Mouse (Mus musculus) inflammation-experienced regulatory T-cells, adult 6 months (primary cell): ENCODE data around the gene Exd1. TPM values are rescaled to one million over a fixed set of nuclear protein-coding genes. Genes with fewer than 3 reads are reported as not detected.
"Not testable (repeated sequence)": the region's sequence is repeated elsewhere in the genome, so short reads cannot be mapped to it uniquely, and the experiment has no call there.

Source experiments
- ATAC-seq: one replicate; pipeline ENCODE4 v1.8.0; 2017
- polyA plus RNA-seq, 3 experiments: library from polyadenylated mRNA; unstranded; fragments of 100-300 nt; shearing (Covaris generic); gene quantifications; one replicate each; pipeline ENCODE4 v1.2.1; 2017

Exd1 gene
- polyA plus RNA-seq, 3 experiments from 2014 or later, result 0.09 TPM; not detected in 2

DNA sequence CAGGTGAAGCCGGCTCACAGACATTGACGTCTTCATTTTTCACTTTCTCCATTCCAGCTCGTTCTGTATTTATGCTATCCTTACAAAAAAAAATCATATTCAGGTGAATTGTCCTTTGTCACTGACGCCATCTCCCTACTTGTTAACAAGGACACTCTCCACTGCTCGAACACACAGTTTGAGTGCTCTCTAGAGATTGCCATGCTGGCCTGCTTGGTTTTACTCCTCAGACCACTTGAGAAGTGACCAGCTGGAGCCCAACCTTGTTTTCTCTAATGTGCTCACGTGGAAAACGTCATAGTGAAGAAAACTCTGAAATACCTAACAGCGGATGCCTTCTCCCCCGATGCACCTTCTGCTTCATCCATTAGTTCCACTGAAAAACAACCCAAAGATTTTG lies 8.6 kb downstream of the Exd1 start:
- no peak for ATAC-seq

- no peak for ATAC-seq
Observed at GRCm38 (mm10) chr2:119525422-119525821, 22.0 kb downstream of the Exd1 start.

- ATAC-seq, result no peak
Observed at GRCm38 (mm10) chr2:119523836-119524235, 23.6 kb downstream of the Exd1 start.

- no peak for ATAC-seq
Observed at GRCm38 (mm10) chr2:119520550-119520949, 26.9 kb downstream of the Exd1 start.

GRCm38 (mm10) chr2:119516811-119517210 lies 30.6 kb downstream of the Exd1 start:
- no peak for ATAC-seq

DNA sequence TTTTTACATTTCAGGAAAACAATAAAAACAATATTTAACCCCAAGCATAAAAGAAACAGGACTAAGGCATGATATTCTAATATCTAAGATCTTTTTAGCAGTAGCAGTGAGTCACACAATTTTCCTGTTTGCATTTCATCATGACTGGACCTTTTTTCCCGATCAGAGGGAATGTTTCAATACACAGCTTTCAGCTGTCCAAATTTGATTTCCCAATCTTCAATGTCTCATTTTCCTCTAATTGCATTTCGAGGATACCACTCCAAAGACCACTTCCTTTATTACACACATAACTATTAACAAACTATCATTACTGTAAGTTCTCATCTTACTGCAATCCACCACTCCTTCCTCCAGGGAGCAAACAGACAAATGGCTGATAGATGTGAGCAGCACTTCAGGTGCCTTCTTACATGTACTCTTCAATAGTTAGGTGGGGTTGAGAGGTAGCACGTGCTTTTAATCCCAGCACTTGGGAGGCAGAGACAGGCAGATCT lies 33.4 kb downstream of the Exd1 start:
- ATAC-seq, result no peak

DNA sequence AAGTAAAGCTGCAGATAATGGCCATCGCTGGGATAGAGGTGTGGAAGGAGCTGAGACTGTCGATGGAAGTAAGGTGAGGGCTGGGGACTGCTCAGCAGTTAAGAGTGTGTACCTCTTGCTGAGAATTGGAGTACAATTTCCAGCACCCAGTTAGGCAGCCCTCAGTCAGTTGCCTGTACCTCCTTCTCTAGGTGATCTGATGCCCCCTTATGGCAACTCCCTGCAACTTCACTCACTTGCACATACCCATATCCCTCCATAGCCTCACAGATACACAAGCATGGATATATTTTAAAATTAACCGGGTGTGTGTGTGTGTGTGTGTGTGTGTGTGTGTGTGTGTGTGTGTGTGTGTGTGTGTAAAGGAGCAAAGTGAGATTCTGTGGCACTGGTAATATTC lies 35.1 kb downstream of the Exd1 start:
- no peak for ATAC-seq

DNA sequence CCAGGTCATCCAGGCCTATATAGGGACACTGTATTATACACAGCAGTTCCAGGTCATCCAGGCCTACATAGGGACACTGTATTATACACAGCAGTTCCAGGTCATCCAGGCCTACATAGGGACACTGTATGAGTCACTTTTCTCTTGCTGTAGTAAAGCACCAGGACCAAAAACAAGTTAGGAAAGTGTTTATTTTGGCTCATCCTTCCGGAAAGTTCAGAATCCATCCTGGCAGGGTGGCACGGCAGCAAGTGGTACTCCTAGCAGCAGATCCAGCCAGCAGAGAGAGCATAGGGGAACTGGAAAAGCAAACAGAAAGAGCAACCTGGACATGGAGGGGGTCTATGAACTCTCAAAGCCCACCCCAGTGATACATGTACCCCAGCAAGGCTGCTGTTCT lies 36.6 kb downstream of the Exd1 start:
- no peak for ATAC-seq

DNA sequence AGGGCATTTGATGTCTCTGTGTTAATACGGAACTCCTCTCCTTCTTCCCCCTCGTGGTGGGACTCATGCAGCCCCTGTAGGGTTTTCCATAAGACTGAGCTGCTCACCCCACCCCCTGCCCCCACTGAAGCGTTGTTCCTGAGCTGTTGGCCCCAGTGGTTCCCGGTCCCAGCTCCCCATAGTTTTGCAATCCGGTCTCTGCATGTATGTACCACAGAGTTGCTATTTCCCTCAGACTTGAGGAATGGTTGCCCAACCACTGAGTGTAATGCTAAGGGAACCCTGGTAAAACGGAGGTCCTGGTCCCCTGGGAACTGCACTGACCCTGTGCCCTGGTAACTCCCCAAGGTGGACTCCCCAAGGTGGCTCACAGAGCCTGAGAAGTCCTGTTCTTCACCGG lies 38.9 kb downstream of the Exd1 start:
- ATAC-seq, result not testable (repeated sequence)

- ATAC-seq, result no peak
Observed at GRCm38 (mm10) chr2:119507108-119507507, 40.3 kb downstream of the Exd1 start.

DNA sequence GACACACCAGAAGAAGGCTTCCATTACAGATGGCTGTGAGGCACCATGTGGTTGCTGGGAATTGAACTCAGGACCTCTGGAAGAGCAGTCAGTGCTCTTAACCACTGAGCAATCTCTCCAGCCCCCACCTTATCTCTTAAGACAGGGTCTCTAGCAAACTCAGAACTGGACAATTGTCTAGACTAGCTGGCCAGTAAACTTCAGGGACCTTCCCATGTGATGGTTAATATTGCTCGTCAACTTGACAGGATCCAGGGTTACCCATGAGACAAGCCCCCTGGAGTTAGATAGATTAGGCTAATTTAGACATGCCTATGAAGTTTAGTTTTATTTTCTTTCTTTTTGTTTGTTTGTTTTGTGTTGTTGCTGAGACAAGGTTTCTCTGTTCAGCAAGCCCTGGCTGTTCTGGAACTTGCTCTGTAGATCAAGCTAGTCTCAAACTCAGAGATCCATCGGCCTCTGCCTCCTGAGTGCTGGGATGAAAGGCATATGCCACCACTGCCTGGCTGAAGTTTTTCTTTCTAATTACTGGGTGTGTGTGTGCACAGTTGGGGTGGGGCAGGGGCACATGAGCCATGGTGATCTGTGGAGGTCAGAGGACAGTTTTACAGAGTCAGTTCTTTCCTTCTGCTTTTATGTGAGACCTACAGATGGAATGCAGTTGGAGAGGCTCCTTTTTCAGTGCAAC lies 46.3 kb downstream of the Exd1 start:
- no peak for ATAC-seq

DNA sequence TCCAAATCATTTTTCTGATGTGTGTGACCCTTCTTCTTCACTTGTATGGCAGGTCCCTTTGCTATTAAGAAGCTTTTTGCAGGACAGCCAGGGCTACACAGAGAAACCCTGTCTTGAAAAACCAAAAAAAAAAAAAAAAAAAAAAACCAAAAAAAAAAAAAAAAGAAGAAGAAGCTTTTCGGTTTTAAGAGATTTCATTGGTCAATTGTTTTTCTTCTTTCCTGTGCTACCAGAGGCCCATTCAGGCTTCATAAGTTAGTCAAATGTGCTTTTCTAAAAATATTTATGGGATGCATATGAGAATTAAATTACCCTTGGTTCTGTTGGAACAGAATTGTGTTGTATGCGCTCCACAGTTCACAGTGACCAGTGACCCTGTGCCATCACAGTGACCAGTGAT lies 48.6 kb downstream of the Exd1 start:
- ATAC-seq, result no peak

- no peak for ATAC-seq
Observed at GRCm38 (mm10) chr2:119496082-119496481, 51.3 kb downstream of the Exd1 start.

DNA sequence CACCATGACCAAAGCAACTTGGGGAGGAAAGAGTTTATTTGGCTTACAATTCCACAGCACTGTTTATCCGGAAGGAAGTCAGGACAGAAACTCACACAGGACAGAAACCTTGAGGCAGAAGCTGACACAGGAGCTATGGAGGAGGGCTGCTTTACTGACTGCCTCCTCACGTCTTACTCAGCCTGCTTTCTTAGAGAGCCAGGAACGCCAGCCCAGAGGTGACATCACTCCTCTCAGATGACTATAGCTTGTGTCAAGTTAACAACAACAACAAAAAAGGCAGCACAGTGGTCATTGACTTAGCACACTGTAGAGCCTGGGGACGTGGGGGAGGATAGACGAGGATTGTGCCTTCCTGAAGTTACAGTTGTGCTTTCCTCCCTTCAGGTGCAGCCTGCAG lies 55.5 kb downstream of the Exd1 start:
- ATAC-seq, result no peak

DNA sequence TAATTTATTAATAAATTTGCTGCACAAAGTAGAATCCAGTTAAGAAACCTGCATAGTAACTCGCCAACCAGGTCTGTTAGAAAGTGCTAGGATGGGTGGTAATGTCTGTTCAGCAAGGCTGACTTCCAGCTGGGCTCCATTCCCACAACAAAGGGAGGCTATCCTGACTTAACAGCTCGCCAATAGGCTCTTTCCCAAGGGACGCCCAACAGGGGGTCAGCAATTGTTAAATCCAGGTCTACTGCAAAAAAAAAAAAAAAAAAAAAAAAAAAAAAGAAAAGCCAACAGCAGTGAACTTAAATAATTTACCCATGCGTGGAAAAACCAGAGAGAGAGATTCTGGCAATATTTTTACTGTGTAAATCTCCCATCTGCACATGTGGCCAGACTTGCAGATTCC lies 60.9 kb downstream of the Exd1 start:
- no peak for ATAC-seq

DNA sequence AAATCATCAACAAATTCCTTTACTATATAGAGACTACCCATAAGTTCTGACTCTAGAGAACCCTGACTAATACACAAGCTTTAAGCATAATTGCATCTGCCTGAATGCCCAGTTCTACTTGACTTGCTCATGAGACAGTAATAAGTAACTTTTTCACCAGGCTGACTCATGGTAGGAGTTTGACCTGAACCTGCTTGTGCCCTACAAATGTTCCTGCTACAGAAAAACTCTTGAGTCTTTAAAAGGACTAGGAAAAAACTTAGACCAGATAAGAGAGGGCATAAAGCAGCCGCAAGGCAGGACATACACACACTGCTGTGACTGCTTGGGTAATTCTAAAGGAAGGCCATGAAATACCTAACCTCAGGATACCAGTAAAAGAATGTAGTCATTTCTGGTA lies 65.1 kb downstream of the Exd1 start:
- no peak for ATAC-seq

- no peak for ATAC-seq
Observed at GRCm38 (mm10) chr2:119478397-119478749, 69.1 kb downstream of the Exd1 start.

DNA sequence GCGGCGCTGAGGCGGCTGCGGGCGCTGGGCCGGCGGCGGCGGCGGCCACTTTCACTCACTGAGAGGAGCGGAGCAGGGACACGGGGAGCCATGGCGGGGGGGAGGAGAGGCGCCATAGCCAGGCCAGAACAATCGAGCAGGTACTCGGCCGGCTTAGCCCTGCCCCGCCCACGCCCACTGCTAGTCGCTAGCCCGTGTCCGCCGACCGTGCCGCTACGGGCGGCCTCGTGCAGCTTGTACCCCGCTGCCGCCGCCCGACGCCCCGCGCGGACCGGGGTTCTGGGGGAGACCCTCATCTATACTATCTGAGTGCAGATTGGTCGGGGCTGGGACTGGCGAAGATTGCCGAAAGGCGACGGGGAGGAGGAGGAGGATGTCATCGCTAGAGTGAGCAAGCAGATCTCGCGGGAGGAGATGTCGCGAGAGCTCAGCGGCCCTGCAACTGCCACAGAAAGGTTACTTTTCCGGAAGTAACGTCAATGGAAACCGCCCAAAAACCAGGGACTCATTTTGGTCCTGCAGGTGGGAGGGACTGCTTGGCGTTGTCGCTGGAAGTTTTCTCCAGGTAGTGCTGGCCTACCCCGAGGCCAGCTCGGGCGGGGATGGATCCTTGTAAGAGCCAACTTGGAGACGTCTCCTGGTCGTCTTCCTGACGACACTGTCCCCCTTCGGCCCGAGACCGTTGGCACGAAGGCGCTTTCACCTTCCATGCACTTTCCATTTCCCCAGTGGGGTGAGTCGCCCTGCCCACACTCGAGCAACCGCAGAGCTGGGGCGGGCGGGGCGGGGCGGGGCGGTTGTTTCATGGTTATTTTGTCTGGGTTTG lies 69.6 kb downstream of the Exd1 start, which contains the start of gene Ino80:
Gene Ino80 (minus strand): TSS at position 117 of the 826 bp plus-strand sequence.
- peak; percentile 94 for ATAC-seq

GRCm38 (mm10) chr2:119476621-119477391 lies 70.6 kb downstream of the Exd1 start:
- ATAC-seq, result peak; percentile 35

DNA sequence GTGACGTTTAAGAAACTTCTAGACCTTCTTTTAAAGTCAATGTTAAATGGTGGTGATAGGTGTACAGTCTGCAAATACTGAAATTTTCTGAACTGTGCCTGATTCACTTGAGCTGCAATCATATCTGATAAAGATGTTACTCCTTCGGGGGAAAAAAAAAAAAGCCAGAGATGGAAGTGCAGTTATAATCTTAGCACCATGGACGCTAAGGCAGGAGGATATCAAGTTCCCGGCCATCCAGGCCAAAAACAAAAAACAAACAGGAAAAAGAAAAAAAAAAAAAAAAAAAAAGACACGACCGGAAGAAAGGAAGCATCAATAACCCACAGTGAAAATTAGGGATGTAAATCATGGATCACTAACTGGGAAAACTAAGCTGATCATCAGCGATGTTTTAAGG lies 71.3 kb downstream of the Exd1 start:
- no peak for ATAC-seq
